Comparison of ENCODE assay signal across 12 mouse cellular contexts in the genomic region with DNA sequence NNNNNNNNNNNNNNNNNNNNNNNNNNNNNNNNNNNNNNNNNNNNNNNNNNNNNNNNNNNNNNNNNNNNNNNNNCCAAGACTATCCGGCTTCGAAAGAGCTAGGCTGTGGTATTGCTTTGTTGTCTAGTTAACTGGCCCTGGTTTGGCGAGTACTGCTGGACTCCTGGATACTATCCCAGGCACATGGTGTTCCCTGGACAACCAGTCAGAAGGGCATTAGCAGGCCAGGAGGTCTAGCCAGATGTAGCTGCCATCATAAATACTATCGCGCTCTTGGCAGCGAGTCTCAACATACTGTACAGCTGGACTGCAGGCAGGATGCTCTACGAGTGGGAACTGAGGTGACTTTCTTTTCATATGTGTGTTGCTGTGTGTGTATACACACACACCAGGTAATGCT. TPM values are rescaled to one million over a fixed set of nuclear protein-coding genes. Genes with fewer than 3 reads are reported as not detected.
DNase-seq lines count a peak whose midpoint lies in the region; ATAC-seq lines count a peak whose summit lies in the region.
"Had no signal": no experiment of that assay in that cellular context is flagged by ENCODE, and none has a peak within 500 bp of the region (broad histone marks: within the 10 kb centered on the region; RNA-seq: fewer than 3 reads in every experiment).

No protein-coding gene starts in this region.

- H3K36me3 ChIP-seq in neural tube, embryonic 15.5 days = no peaks in the 10 kb centered on the region
- H3K36me3 ChIP-seq: forebrain, embryonic 15.5 days; G1E; limb, embryonic 12.5 days had no signal

- H3K9me3 ChIP-seq in neural tube, embryonic 15.5 days (replicated peaks) = no peaks in the 10 kb centered on the region
- H3K9me3 ChIP-seq: forebrain, embryonic 15.5 days; limb, embryonic 12.5 days had no signal

- ATAC-seq in neural tube, embryonic 15.5 days (ENCODE audit: low FRiP score) = no peak
- ATAC-seq: forebrain, embryonic 15.5 days had no signal

- peaks cover 11% of the 10 kb centered on the region for H3K4me1 ChIP-seq in neural tube, embryonic 15.5 days
- H3K4me1 ChIP-seq: forebrain, embryonic 15.5 days had no signal

- H3K4me2 ChIP-seq in neural tube, embryonic 15.5 days = no peak overlapping the region
- H3K4me2 ChIP-seq: forebrain, embryonic 15.5 days; limb, embryonic 12.5 days had no signal

- no peaks in the 10 kb centered on the region for H3K27me3 ChIP-seq in neural tube, embryonic 15.5 days (replicated peaks)
- H3K27me3 ChIP-seq: forebrain, embryonic 15.5 days; limb, embryonic 12.5 days had no signal

- H3K4me3 ChIP-seq in neural tube, embryonic 15.5 days (replicated peaks) = no peak overlapping the region
- H3K4me3 ChIP-seq: forebrain, embryonic 15.5 days; limb, embryonic 12.5 days had no signal

- intact Hi-C loops in gastrocnemius, postnatal 36 days (cut with DNase I) = no loop called here

- 0 out of 2 replicates have a peak overlapping the region, but pooled peaks have one; percentile 5 for H3K27ac ChIP-seq in neural tube, embryonic 15.5 days (replicated peaks)
- H3K27ac ChIP-seq: forebrain, embryonic 15.5 days; limb, embryonic 12.5 days; macrophage had no signal

- H3K9ac ChIP-seq in neural tube, embryonic 15.5 days (replicated peaks) = no peak overlapping the region
- H3K9ac ChIP-seq: forebrain, embryonic 15.5 days; limb, embryonic 12.5 days had no signal

- WGBS in neural tube, embryonic 15.5 days = 80% methylated on average over 7 of the region's 7 CpGs

- DNase-seq in kidney, adult 11 months = peak; percentile 33
- no peak for DNase-seq in kidney, postnatal 10 days
- DNase-seq in neural tube, embryonic 10.5 days (ENCODE audit: extremely low spot score, low spot score) = no peak
- DNase-seq in gastrocnemius, postnatal 36 days = peak; percentile 34 to 49
- DNase-seq in adrenal gland, adult 18-20 months (ENCODE audit: low spot score in 2 of 2) = no peak
- DNase-seq in right cerebral cortex, adult 2 months (ENCODE audit: low spot score in 2 of 2) = no peak
- DNase-seq: midbrain, embryonic 14.5 days had no signal

RNA-seq across cellular contexts. Expression of gene Ntpcr, which starts 7.1 kb away (rescaled TPM):
- 33.1 and 36.9 TPM in 2 replicates for polyA plus RNA-seq in neural tube, embryonic 15.5 days (2015; fragmentation: Nextera tagmentation; extraction: Ambion mirVana)
- total RNA-seq in gastrocnemius, postnatal 36 days (2021) = 10 to 100 TPM; 11.4 to 11.6 TPM
- total RNA-seq in adrenal gland, adult 18-20 months (2021) = 10 to 100 TPM; 15.4 to 20.7 TPM
- total RNA-seq: G1E had no signal
- polyA plus RNA-seq: G1E had no signal

RNA-seq across cellular contexts. Expression of gene Map10, which starts 53.1 kb away (rescaled TPM):
- 6.5 and 6.6 TPM in 2 replicates for polyA plus RNA-seq in neural tube, embryonic 15.5 days (2015; fragmentation: Nextera tagmentation; extraction: Ambion mirVana)
- 1 to 10 TPM; 1.9 to 2.3 TPM for total RNA-seq in gastrocnemius, postnatal 36 days (2021)
- 1 to 10 TPM; 2.9 to 3.2 TPM for total RNA-seq in adrenal gland, adult 18-20 months (2021)
- polyA plus RNA-seq: G1E had no signal

Comparison
In these comparisons a context has a peak if more than half of its experiments do, and no peak if none do; other contexts are left out.
1. DNase-seq: peak in kidney, adult 11 months (single experiment) and gastrocnemius, postnatal 36 days (2 of 2); none in kidney, postnatal 10 days (single experiment), neural tube, embryonic 10.5 days (single experiment), adrenal gland, adult 18-20 months (0 of 2) and right cerebral cortex, adult 2 months (0 of 2).